Mouse (Mus musculus) midbrain, embryonic 12.5 days (tissue): Measurements from ENCODE around the gene Rab27a. TPM values are rescaled to one million over a fixed set of nuclear protein-coding genes. Genes with fewer than 3 reads are reported as not detected.
A peak's percentile ranks its signal among the peaks of the same experiment; 100 is the strongest.
"Not testable (repeated sequence)": the region's sequence is repeated elsewhere in the genome, so short reads cannot be mapped to it uniquely, and the experiment has no call there.

Experiments
- ATAC-seq: fragments of 200-750 bp; cut with Nextera tagmentation; 2 replicates; pipeline ENCODE4 v1.8.0; 2017; ENCODE audit warnings: low read depth, moderate TSS enrichment, moderate library complexity; ENCODE audit not compliant: low FRiP score
- H3K27ac ChIP-seq: fragments of 300-500 bp; sonication (generic); replicated peaks from 2 replicates; pipeline ENCODE4 v1.5.1; 2016; ENCODE audit warnings: mild to moderate bottlenecking
- H3K27me3 ChIP-seq: fragments of 300-500 bp; sonication (generic); 2 replicates; pipeline ENCODE4 v1.6.1; 2016; ENCODE audit warnings: mild to moderate bottlenecking
- H3K36me3 ChIP-seq: fragments of 300-500 bp; sonication (generic); 2 replicates; pipeline ENCODE4 v1.6.1; 2016
- H3K4me1 ChIP-seq: fragments of 300-500 bp; sonication (generic); 2 replicates; pipeline ENCODE4 v1.6.1; 2016
- H3K4me2 ChIP-seq: fragments of 300-500 bp; sonication (generic); replicated peaks from 2 replicates; pipeline ENCODE4 v1.6.1; 2016; ENCODE audit warnings: mild to moderate bottlenecking, moderate library complexity
- H3K4me3 ChIP-seq: fragments of 300-500 bp; sonication (generic); 2 replicates; pipeline ENCODE4 v1.5.1; 2016; ENCODE audit warnings: mild to moderate bottlenecking
- H3K9ac ChIP-seq: fragments of 300-500 bp; sonication (generic); replicated peaks from 2 replicates; pipeline ENCODE4 v1.6.1; 2016; ENCODE audit warnings: mild to moderate bottlenecking, moderate library complexity
- H3K9me3 ChIP-seq: fragments of 300-500 bp; sonication (generic); 2 replicates; pipeline ENCODE4 v1.6.1; 2016; ENCODE audit warnings: mild to moderate bottlenecking
- WGBS: fragments of 180-500 bp; shearing (Covaris S2); methylation state at CpG from one replicate; pipeline ENCODE4 v1.1.7; 2016; 5-methylcytosine and 5-hydroxymethylcytosine counted together
- polyA plus RNA-seq: library from polyadenylated mRNA; unstranded; fragments of >200 nt; fragmentation: Nextera tagmentation; extraction: Ambion mirVana; gene quantifications from 2 replicates; pipeline ENCODE4 v1.2.1, GENCODE M21; 2016

Rab27a gene
- polyA plus RNA-seq, 1 experiment from 2014 or later, result 1.5 TPM

DNA sequence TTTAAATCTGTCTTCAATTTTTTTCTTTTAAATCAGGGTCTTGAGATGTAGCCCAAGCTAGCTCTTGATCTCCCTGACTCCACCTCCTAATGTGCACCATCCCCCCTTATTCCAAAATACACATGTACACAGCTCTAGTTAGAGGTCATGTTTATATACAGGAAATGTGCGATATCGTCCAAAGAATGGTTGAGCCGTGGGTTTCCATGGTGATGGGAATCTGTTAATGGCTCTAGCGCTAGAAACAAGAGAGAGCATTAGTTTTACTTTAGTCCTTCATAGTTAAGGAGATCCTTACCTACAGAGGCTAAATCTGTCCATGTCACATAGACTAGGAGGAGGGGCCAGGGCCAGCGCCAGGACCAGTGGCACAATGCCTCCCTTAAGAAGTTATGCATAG lies 5.2 kb downstream of the Rab27a start:
- Histone ChIP-seq H3K9ac (no peak overlapping the region), H3K4me1 (peaks cover 5% of the 10 kb centered on the region), H3K4me2 (no peak overlapping the region), H3K27ac (no peak overlapping the region), H3K4me3 (no peak overlapping the region), H3K36me3 (no peaks in the 10 kb centered on the region), H3K27me3 (peaks cover 9% of the 10 kb centered on the region; the same call in 1 of the 2 replicates), H3K9me3 (no peaks in the 10 kb centered on the region)
- WGBS, result 69% methylated on average over 5 of the region's 5 CpGs
- ATAC-seq, result no peak

DNA sequence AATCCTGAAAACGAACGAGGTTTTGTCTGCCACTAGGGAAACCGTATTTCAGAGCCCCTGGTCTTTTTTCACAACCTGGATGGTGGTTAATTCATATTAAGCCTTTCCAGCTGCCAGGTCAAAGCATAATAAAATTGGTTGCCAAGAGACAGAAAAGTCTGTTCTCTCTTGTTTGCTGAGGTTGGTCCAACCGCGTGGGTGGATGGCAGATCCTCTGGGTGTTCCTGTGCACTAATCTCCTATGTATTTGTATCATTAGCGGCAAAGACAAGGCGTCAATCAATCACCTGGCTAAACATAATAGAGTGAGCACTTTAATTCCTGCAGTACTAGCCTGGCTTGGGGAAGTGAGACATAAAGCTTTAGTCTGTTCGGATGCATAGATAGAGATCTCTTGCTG lies 6.0 kb downstream of the Rab27a start:
- no peak for ATAC-seq
- H3K4me3 ChIP-seq, result no peak overlapping the region
- 0 out of 2 replicates have a peak, but pooled peaks cover 2% of the 10 kb centered on the region for H3K27me3 ChIP-seq
- H3K4me2 ChIP-seq, result no peak overlapping the region
- H3K27ac ChIP-seq, result no peak overlapping the region
- H3K9ac ChIP-seq, result no peak overlapping the region
- no peaks in the 10 kb centered on the region for H3K9me3 ChIP-seq
- no peaks in the 10 kb centered on the region for H3K36me3 ChIP-seq
- WGBS, result 51% methylated on average over 8 of the region's 8 CpGs
- H3K4me1 ChIP-seq, result 0 out of 2 replicates have a peak, but pooled peaks cover 3% of the 10 kb centered on the region

DNA sequence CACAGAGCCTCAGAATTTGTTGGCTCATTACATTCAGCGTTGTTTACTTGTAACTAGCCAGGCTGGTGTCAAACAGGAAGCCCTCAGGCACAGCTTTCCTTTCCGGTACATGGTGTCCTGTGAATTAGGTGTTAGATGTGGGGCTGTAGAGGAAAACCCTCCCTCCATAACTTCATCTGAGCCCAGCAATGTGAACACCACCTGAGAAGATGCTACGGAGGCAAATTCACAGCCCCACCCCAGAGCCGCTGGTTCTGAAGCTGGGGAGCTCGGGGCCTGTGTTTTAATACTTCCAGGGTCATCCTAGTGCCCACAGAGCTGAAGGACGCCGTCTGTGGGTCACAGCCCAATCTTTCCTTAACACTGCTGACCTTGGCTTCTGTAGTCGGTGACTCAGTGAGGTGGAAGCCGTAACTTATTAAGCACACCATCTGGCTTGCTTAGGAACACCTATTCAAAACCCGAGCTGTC lies 10.8 kb downstream of the Rab27a start:
- Histone ChIP-seq H3K4me3 (no peak overlapping the region), H3K4me2 (no peak overlapping the region), H3K27ac (no peak overlapping the region), H3K36me3 (no peaks in the 10 kb centered on the region), H3K9ac (no peak overlapping the region), H3K27me3 (no peaks in the 10 kb centered on the region), H3K9me3 (no peaks in the 10 kb centered on the region), H3K4me1 (no peaks in the 10 kb centered on the region)
- ATAC-seq, result no peak
- WGBS, result 60% methylated on average over 10 of the region's 10 CpGs

DNA sequence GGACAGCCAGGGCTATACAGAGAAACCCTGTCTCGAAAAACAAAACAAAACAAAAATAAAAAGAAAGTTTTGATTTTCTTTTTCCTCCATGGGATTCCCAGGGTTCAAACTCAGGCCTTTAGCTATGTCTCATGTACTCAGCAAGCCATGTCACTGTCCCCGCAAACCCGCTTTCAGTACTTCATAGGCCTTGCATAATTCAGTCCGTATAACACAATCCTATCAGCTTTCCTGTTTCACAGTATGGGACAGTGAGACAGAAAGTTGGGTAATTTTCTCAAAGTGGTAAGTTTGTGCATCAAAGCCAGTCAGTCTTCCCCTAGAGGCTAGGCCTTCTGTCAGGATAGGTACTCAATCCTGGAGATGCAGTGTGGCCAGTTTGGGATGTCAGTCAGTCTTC lies 14.6 kb downstream of the Rab27a start:
- no peaks in the 10 kb centered on the region for H3K9me3 ChIP-seq
- H3K27me3 ChIP-seq, result no peaks in the 10 kb centered on the region
- no peak overlapping the region for H3K4me3 ChIP-seq
- H3K9ac ChIP-seq, result no peak overlapping the region
- no peak for ATAC-seq
- H3K4me1 ChIP-seq, result peaks cover 5% of the 10 kb centered on the region; the same call in 1 of the 2 replicates
- 95% methylated on average over 4 of the region's 4 CpGs for WGBS
- no peaks in the 10 kb centered on the region for H3K36me3 ChIP-seq
- no peak overlapping the region for H3K27ac ChIP-seq
- no peak overlapping the region for H3K4me2 ChIP-seq

DNA sequence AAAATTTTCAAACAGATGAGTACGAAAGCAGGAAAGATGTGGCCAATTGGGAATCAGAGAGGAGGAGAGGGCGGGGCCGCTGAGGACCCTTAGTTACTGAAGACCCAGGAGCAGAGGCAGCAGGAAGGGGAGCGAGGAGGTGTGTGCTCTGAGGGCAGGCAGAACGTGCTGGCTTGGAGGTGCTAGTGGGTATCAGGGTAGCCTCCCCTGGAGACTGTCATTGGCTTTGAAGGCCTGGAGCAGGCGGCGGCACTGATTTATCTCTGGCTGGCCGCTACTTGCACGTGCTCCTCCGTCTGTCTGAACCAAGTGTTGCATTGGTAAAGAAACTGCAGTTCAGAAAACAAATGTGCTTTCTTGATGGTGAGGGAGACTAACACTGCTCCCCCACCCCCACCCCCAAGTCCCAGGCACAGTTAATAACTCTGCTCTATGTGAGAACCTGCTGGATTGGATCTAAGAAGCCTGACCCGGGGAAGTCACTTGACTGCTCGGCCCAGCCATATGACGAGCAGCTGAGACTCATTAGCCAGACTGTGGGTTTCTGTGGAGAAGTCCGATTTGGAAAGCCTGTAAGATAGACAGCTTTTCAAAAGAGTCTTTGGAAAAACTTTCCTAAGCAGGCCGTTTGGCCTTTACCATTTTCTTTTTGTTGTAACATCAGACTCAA lies 19.1 kb downstream of the Rab27a start:
- peak overlapping the region; percentile 26 for H3K4me2 ChIP-seq
- no peaks in the 10 kb centered on the region for H3K9me3 ChIP-seq
- H3K27ac ChIP-seq, result no peak overlapping the region
- peaks cover 11% of the 10 kb centered on the region; the same call in 1 of the 2 replicates for H3K4me1 ChIP-seq
- no peak overlapping the region for H3K4me3 ChIP-seq
- H3K36me3 ChIP-seq, result no peaks in the 10 kb centered on the region
- no peak overlapping the region for H3K9ac ChIP-seq
- H3K27me3 ChIP-seq, result no peaks in the 10 kb centered on the region
- ATAC-seq, result no peak
- WGBS, result 38% methylated on average over 15 of the region's 15 CpGs

DNA sequence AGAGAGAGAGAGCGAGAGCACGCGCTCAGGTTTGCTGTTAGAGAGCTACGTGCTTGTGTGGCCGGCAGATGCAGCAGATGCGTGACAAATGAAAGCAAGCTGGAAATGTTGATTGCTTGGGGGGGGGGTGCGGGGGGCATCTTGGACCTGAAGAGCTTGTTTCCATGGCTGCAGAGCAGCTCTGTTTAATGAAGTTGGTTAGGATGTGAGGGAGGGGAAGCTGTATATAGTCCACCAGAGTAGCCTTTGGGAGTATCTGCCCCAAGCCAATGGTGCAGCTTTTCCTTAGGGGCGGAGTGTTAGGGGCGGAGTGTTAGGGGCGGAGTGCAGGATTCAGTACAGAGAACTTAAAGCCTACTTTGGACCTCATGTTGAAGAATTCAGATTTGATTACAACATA lies 22.4 kb downstream of the Rab27a start:
- WGBS, result 35% methylated on average over 10 of the region's 10 CpGs
- Histone ChIP-seq H3K4me1 (peaks cover 11% of the 10 kb centered on the region; the same call in 1 of the 2 replicates), H3K4me2 (peak overlapping the region; percentile 29), H3K27ac (peak overlapping the region; percentile 35; the same call in 1 of the 2 replicates), H3K36me3 (no peaks in the 10 kb centered on the region), H3K27me3 (no peaks in the 10 kb centered on the region), H3K9me3 (no peaks in the 10 kb centered on the region), H3K9ac (0 out of 2 replicates have a peak overlapping the region, but pooled peaks have one; percentile 20), H3K4me3 (no peak overlapping the region)
- ATAC-seq, result peak; percentile 38; the same call in 1 of the 2 replicates

DNA sequence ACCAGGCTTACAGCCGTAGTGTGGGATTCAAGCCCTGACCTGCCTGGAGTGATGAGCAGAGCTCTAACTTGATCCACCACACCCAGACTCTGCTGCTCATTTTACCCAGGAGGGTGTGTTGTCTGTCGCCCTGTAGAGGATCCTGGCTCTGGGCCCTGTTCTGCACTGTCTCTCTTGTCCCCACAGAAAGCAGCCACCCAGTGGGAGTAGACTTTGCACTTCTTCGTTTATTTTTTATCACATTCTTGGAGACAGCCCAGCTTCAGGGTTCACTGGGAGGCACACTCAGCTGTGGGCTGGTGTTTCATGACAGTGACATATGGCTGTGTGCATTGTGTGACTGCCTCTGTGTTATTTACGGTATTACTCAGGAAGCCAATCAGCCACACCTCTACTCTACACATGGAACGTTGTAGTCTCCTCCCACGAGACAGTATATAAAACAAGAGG lies 23.6 kb downstream of the Rab27a start:
- no peak overlapping the region for H3K4me2 ChIP-seq
- 76% methylated on average over 6 of the region's 6 CpGs for WGBS
- ATAC-seq, result no peak
- no peak overlapping the region for H3K27ac ChIP-seq
- no peak overlapping the region for H3K9ac ChIP-seq
- peaks cover 11% of the 10 kb centered on the region; the same call in 1 of the 2 replicates for H3K4me1 ChIP-seq
- H3K36me3 ChIP-seq, result no peaks in the 10 kb centered on the region
- no peaks in the 10 kb centered on the region for H3K9me3 ChIP-seq
- no peaks in the 10 kb centered on the region for H3K27me3 ChIP-seq
- no peak overlapping the region for H3K4me3 ChIP-seq

DNA sequence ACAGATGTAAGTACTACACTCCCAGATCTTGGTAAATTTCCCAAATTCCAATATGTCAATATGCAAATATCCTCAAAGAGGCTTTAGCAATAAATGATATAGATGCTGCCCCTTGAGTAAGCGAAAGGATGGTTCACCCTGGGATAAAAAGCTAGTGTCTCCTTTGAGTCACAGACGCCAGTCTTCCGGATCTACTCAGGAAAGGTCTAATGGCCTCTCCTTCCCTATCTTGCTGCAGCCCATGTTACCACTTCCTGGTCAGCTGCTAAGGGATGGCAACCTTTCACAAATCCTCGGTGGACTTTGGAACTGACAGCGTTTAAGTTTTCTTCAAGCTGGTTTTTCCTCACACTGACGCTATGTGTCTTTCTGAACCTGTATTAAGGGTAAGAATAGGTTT lies 24.0 kb downstream of the Rab27a start:
- WGBS, result 93% methylated on average over 6 of the region's 6 CpGs

DNA sequence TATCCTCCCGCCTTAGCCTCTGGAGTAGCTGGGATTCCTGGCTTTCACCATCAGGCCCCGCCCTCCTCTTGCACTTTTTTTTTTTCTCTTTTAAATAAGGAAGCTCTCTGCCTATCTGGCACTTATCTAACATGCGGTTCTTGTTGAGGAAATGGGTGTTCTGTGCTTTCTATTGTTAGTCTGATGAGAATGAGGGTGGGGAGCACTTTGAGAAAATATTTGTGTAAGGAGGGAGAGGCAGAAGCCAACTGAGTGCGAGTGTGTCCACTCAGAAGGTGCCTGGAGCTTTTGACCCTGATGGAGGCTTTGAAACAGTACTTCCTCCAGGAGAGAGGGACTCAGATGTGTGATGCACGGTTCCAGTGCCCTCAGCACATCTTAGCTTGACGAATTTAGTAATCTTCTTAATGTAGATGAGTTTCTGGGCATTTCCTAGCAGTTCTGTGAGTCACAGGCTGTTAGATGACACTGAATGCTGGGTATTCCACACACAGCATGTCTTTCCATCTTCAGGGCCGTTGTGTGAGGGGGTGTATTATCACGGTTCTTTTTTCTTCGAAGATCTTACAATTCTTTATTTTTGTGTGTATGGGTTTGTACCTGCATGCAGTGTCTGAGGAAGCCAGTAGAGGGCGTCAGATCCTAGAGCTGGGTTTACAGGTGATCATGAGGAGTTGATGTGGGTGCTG lies 26.5 kb downstream of the Rab27a start:
- Histone ChIP-seq H3K36me3 (no peaks in the 10 kb centered on the region), H3K27me3 (no peaks in the 10 kb centered on the region), H3K4me3 (no peak overlapping the region), H3K27ac (no peak overlapping the region), H3K4me2 (no peak overlapping the region), H3K9ac (no peak overlapping the region), H3K4me1 (peaks cover 5% of the 10 kb centered on the region; the same call in 1 of the 2 replicates), H3K9me3 (no peaks in the 10 kb centered on the region)
- ATAC-seq, result no peak
- 74% methylated on average over 10 of the region's 10 CpGs for WGBS

More for the DNA sequence above, 24.0 kb downstream of the Rab27a start:
- Histone ChIP-seq H3K4me2 (no peak overlapping the region), H3K9me3 (no peaks in the 10 kb centered on the region), H3K36me3 (no peaks in the 10 kb centered on the region), H3K27ac (no peak overlapping the region), H3K9ac (no peak overlapping the region), H3K4me1 (peaks cover 7% of the 10 kb centered on the region; the same call in 1 of the 2 replicates), H3K4me3 (no peak overlapping the region), H3K27me3 (no peaks in the 10 kb centered on the region)
- no peak for ATAC-seq

DNA sequence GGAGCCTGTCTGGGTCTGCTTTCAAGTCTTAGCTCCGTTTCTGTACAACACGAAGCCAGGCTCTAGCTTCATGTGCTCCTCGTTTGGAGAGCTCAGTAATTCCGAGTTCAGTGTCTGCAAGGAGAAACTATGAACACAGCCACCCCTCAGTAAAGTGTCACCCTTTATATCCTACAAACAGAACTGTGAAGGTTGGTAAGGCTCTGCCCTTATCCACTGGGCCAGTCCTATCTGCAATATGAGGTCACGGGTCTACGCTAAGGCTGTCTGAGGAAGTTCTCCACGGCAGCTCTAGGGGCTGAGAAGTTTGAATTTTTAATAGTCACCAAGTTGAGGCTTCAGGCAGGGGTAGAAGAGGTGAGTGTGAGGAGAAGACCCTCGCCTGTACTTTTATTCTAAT lies 27.8 kb downstream of the Rab27a start:
- 82% methylated on average over 8 of the region's 8 CpGs for WGBS
- Histone ChIP-seq H3K27me3 (no peaks in the 10 kb centered on the region), H3K9ac (no peak overlapping the region), H3K4me1 (peaks cover under 1% of the 10 kb centered on the region; the same call in 1 of the 2 replicates), H3K27ac (no peak overlapping the region), H3K36me3 (no peaks in the 10 kb centered on the region), H3K4me2 (no peak overlapping the region), H3K9me3 (no peaks in the 10 kb centered on the region), H3K4me3 (no peak overlapping the region)
- no peak for ATAC-seq

DNA sequence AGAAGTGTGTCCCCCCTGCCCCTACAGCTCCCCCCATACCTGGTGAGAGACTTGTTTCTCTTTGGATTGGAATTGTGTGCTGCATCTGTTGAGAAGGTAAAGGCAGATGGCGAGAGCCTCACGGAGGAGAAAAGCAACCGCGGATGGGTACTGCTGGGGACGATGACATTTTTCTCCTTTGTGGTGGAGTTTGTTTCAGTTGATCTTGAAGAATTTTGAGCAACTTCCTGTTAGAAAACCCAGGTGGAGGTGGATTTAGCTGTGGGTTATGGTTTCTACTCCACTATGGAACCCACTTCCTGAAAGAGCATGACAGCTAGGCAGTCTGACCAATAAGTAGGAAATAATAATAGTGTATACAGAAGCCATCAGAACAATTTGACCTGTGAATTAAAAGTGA lies 28.5 kb downstream of the Rab27a start:
- Histone ChIP-seq H3K4me1 (no peaks in the 10 kb centered on the region), H3K27me3 (no peaks in the 10 kb centered on the region), H3K27ac (no peak overlapping the region), H3K9me3 (no peaks in the 10 kb centered on the region), H3K4me3 (no peak overlapping the region), H3K36me3 (no peaks in the 10 kb centered on the region), H3K9ac (no peak overlapping the region), H3K4me2 (no peak overlapping the region)
- no peak for ATAC-seq
- 93% methylated on average over 5 of the region's 5 CpGs for WGBS

DNA sequence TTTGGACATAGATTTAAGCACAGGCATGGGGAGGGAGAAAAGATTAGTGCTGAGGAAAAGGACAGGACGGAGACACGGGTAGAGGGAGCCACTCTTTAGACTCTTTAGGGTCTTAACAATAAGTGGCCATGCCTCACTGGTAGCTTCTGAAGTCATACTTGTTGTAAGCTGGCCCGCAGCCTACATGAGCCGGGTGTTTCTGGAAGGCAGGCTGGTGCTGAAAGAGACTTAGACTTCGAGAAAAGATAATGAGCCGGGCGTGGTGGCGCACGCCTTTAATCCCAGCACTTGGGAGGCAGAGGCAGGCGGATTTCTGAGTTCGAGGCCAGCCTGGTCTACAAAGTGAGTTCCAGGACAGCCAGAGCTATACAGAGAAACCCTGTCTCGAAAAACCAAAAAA lies 34.7 kb downstream of the Rab27a start:
- H3K4me2 ChIP-seq, ATAC-seq, H3K27me3 ChIP-seq, H3K9ac ChIP-seq, H3K4me1 ChIP-seq, H3K4me3 ChIP-seq, H3K9me3 ChIP-seq, H3K36me3 ChIP-seq, H3K27ac ChIP-seq: not testable (repeated sequence)
- WGBS, result 88% methylated on average over 11 of the region's 12 CpGs
